Mouse (Mus musculus) lung, adult 2 months (tissue): ENCODE results near the gene Tnf.

Experiments
- CTCF ChIP-seq: fragments of 200-500 bp; IDR thresholded peaks from 2 replicates; pipeline ENCODE4 v1.5.1; 2011; ENCODE audit warnings: mild to moderate bottlenecking, low read length, control low read depth; ENCODE audit not compliant: insufficient read depth
- POLR2A ChIP-seq: fragments of 200-500 bp; IDR thresholded peaks from 2 replicates; pipeline ENCODE4 v1.6.1; 2011; ENCODE audit warnings: low read depth, mild to moderate bottlenecking, control low read depth, low read length, borderline replicate concordance; ENCODE audit errors: extremely low read depth

- no peak for TF ChIP-seq POLR2A
- TF ChIP-seq CTCF, result no peak
Observed at GRCm38 (mm10) chr17:35162121-35162520, 39.7 kb downstream of the Tnf start.
